Mouse (Mus musculus) lung, embryonic 14.5 days (tissue): ENCODE measurements around the gene Sin3a. TPM values are rescaled to one million over a fixed set of nuclear protein-coding genes. Genes with fewer than 3 reads are reported as not detected.

Experiments
- ATAC-seq: fragments of 200-750 bp; cut with Nextera tagmentation; 2 replicates; pipeline ENCODE4 v1.8.0; 2017; ENCODE audit warnings: mild to moderate bottlenecking, moderate TSS enrichment, moderate library complexity; ENCODE audit not compliant: insufficient read depth
- DNase-seq: peaks from one replicate; pipeline ENCODE4 v3.0.0-alpha.2; 2015
- H3K27ac ChIP-seq: fragments of 300-500 bp; sonication (generic); 2 replicates; pipeline ENCODE4 v1.5.1; 2014; ENCODE audit warnings: low read depth, mild to moderate bottlenecking, moderate library complexity
- H3K27me3 ChIP-seq: fragments of 300-500 bp; sonication (generic); 2 replicates; pipeline ENCODE4 v1.6.1; 2014; ENCODE audit warnings: low read length, control low read depth; ENCODE audit not compliant: insufficient read depth
- H3K36me3 ChIP-seq: fragments of 300-500 bp; sonication (generic); 2 replicates; pipeline ENCODE4 v1.6.1; 2014; ENCODE audit warnings: control low read depth; ENCODE audit not compliant: insufficient read depth
- H3K4me1 ChIP-seq: fragments of 300-500 bp; sonication (generic); 2 replicates; pipeline ENCODE4 v1.6.1; 2014; ENCODE audit warnings: antibody characterized with exemption, control low read depth; ENCODE audit not compliant: insufficient read depth
- H3K4me2 ChIP-seq: fragments of 300-500 bp; sonication (generic); 2 replicates; pipeline ENCODE4 v1.6.1; 2014; ENCODE audit warnings: mild to moderate bottlenecking
- H3K4me3 ChIP-seq: fragments of 300-500 bp; sonication (generic); 2 replicates; pipeline ENCODE4 v1.5.1; 2014; ENCODE audit warnings: low read depth, low read length
- H3K9ac ChIP-seq: fragments of 300-500 bp; sonication (generic); 2 replicates; pipeline ENCODE4 v1.6.1; 2014
- H3K9me3 ChIP-seq: fragments of 300-500 bp; sonication (generic); 2 replicates; pipeline ENCODE4 v1.6.1; 2016; ENCODE audit warnings: low read depth, low read length, control low read depth
- CTCF ChIP-seq: IDR thresholded peaks from 2 replicates; pipeline ENCODE4 v1.5.1; 2016; ENCODE audit warnings: antibody characterized with exemption, low read depth
- WGBS: fragments of 180-500 bp; shearing (Covaris S2); extraction: QIAGEN DNeasy Blood & Tissue Kit; methylation state at CpG from one replicate; pipeline ENCODE4 v1.1.7; 2014; 5-methylcytosine and 5-hydroxymethylcytosine counted together
- polyA plus RNA-seq: library from polyadenylated mRNA; unstranded; fragments of >200 nt; fragmentation: Nextera tagmentation; extraction: Ambion mirVana; gene quantifications from 2 replicates; pipeline ENCODE4 v1.2.1, GENCODE M21; 2014

Sin3a gene
- polyA plus RNA-seq, 1 experiment from 2014 or later: 52.1 TPM

DNA sequence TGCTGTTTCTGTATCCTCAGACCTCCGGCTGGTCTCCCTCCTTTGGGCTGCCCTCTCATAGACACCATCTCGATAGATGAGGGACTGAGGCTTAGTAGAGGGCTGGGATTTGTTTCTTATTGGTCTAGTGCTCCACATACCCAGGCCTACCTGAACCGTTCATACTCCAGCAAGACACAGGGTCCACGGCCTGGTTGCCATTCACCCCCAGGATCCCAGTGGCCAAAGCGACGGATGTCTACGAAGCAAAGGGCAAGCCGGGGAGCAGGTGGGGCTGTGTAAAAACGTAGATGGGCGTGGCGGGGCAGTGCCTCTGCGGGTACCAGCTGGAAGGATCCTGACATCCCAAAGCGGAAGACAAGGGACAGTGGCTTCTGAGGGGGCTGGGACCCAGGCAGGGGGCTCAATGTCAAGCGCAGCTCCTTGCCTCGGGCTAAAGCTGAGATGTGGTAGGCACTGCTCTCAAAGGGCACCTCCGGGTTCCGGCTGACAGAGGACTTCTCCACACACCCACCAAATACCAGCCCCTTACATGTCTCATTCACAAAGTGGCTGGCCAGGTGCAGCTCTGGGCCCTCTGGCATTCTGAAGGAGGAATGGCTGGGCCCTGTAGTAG, 74.7 kb downstream of the Sin3a start:
- Histone ChIP-seq H3K4me3 (0 out of 2 replicates have a peak overlapping the region, but pooled peaks have one; percentile 48), H3K27ac (no peak overlapping the region), H3K9me3 (no peaks in the 10 kb centered on the region), H3K9ac (no peak overlapping the region), H3K4me2 (peak overlapping the region; percentile 78), H3K27me3 (no peaks in the 10 kb centered on the region), H3K36me3 (peaks cover 15% of the 10 kb centered on the region; the same call in 1 of the 2 replicates), H3K4me1 (0 out of 2 replicates have a peak, but pooled peaks cover 4% of the 10 kb centered on the region)
- DNase-seq (no peak), ATAC-seq (no peak)
- WGBS: 82% methylated on average over 17 of the region's 17 CpGs
- TF ChIP-seq CTCF: no peak

- peak overlapping the region; percentile 63 for H3K9ac ChIP-seq
- peak overlapping the region; percentile 78 for H3K4me2 ChIP-seq
- 0 out of 2 replicates have a peak, but pooled peaks cover 4% of the 10 kb centered on the region for H3K4me1 ChIP-seq
- peak; percentile 36; the same call in 1 of the 2 replicates for ATAC-seq
- peaks cover 8% of the 10 kb centered on the region; the same call in 1 of the 2 replicates for H3K36me3 ChIP-seq
- H3K4me3 ChIP-seq: peak overlapping the region; percentile 48
- TF ChIP-seq CTCF: no peak
- 5% methylated on average over 19 of the region's 19 CpGs for WGBS
- peak overlapping the region; percentile 86 for H3K27ac ChIP-seq
- H3K27me3 ChIP-seq: no peaks in the 10 kb centered on the region
- DNase-seq: no peak
- no peaks in the 10 kb centered on the region for H3K9me3 ChIP-seq
Observed at GRCm38 (mm10) chr9:57147205-57148143, 75.6 kb downstream of the Sin3a start.

GRCm38 (mm10) chr9:57148144-57148878, 76.5 kb downstream of the Sin3a start, which contains the start of gene Neil1:
Gene Neil1, minus strand, starts transcription at chr9:57148305.
- Histone ChIP-seq H3K9ac (peak within 1 kb of the TSS; percentile 63), H3K4me3 (peak within 1 kb of the TSS; percentile 48), H3K27ac (peak within 1 kb of the TSS; percentile 86), H3K36me3 (peaks cover 8% of the 10 kb centered on the region; the same call in 1 of the 2 replicates), H3K9me3 (no peaks in the 10 kb centered on the region), H3K4me1 (0 out of 2 replicates have a peak, but pooled peaks cover 4% of the 10 kb centered on the region), H3K4me2 (peak within 1 kb of the TSS; percentile 78), H3K27me3 (no peaks in the 10 kb centered on the region)
- DNase-seq (peak; percentile 93), ATAC-seq (peak; percentile 91)
- 0 out of 2 replicates have a peak, but pooled peaks have one; percentile 13 for TF ChIP-seq CTCF
- under 1% methylated on average over 27 of the region's 27 CpGs for WGBS

DNA sequence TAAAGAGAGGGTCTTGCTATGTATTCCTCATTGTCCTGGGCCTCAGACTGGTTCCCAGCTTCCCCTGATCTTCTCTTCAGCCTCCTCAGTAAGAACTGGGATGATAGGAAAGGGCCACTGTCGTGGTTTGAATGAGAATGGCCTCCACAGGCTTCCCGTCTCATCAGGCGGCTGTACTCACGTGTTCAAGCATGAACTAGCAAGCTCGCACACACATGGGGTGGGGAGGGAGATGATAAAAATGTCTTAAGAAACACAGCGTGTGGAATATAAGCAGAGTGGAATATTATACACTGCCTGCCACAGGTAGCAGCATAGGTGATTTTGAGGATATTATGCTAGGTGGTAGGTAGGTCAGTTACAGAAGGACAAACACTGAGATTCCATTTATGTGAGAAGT, 77.2 kb downstream of the Sin3a start:
- peak overlapping the region; percentile 78 for H3K4me2 ChIP-seq
- H3K4me1 ChIP-seq: 0 out of 2 replicates have a peak, but pooled peaks cover 4% of the 10 kb centered on the region
- H3K27me3 ChIP-seq: no peaks in the 10 kb centered on the region
- DNase-seq (no peak), ATAC-seq (no peak)
- peak overlapping the region; percentile 48 for H3K4me3 ChIP-seq
- TF ChIP-seq CTCF: no peak
- WGBS: 67% methylated on average over 6 of the region's 6 CpGs
- H3K9me3 ChIP-seq: no peaks in the 10 kb centered on the region
- H3K9ac ChIP-seq: peak overlapping the region; percentile 63; the same call in 1 of the 2 replicates
- H3K27ac ChIP-seq: no peak overlapping the region
- peaks cover 8% of the 10 kb centered on the region; the same call in 1 of the 2 replicates for H3K36me3 ChIP-seq

DNA sequence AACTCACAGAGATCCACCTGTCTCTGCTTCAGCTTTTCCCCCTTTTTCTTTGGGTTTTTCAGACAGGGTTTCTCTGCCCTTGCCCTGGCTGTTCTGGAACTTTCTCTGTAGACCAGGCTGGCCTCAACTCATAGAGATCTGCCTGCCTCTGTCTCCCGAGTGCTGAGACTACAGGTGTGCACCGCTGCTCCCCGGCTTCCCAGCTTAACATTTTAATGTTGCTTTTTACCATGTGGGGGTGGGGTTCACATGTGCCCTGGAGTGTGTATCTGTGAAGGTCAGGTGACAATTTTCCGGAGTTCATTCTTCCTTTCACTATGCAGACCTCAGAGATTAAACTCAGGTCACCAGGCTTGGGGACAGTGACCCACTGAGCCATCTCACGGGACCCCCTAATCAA, 78.4 kb downstream of the Sin3a start:
- Histone ChIP-seq H3K27ac (no peak overlapping the region), H3K4me2 (no peak overlapping the region), H3K4me1 (0 out of 2 replicates have a peak, but pooled peaks cover 4% of the 10 kb centered on the region), H3K27me3 (no peaks in the 10 kb centered on the region), H3K9me3 (no peaks in the 10 kb centered on the region), H3K36me3 (0 out of 2 replicates have a peak, but pooled peaks cover 3% of the 10 kb centered on the region), H3K9ac (no peak overlapping the region), H3K4me3 (no peak overlapping the region)
- WGBS: 78% methylated on average over 5 of the region's 5 CpGs
- DNase-seq (no peak), ATAC-seq (no peak)
- no peak for TF ChIP-seq CTCF

- H3K27me3 ChIP-seq: no peaks in the 10 kb centered on the region
- ATAC-seq (no peak), DNase-seq (no peak)
- no peaks in the 10 kb centered on the region for H3K4me1 ChIP-seq
- WGBS: 45% methylated on average over 6 of the region's 6 CpGs
- no peak overlapping the region for H3K4me3 ChIP-seq
- no peak overlapping the region for H3K27ac ChIP-seq
- H3K9ac ChIP-seq: no peak overlapping the region
- H3K4me2 ChIP-seq: no peak overlapping the region
- H3K36me3 ChIP-seq: 0 out of 2 replicates have a peak, but pooled peaks cover 9% of the 10 kb centered on the region
- TF ChIP-seq CTCF: no peak
- H3K9me3 ChIP-seq: no peaks in the 10 kb centered on the region
Observed at GRCm38 (mm10) chr9:57152331-57152730, 80.5 kb downstream of the Sin3a start.
